In genomic region chr5:25759460-25760409, GRCm38 (mm10) we compare ENCODE assay signal across 8 mouse cellular contexts. TPM values are rescaled to one million over a fixed set of nuclear protein-coding genes. Genes with fewer than 3 reads are reported as not detected.
DNase-seq lines count a peak whose midpoint lies in the region; ATAC-seq lines count a peak whose summit lies in the region.

Actr3b (plus strand) TSS chr5:25759997.

- peak within 1 kb of the TSS; percentile 87 for H3K9ac ChIP-seq in hindbrain, embryonic 13.5 days

- no peaks in the 10 kb centered on the region for H3K27me3 ChIP-seq in hindbrain, embryonic 13.5 days

- peak; percentile 97 for ATAC-seq in hindbrain, embryonic 13.5 days (ENCODE audit: low FRiP score)

- H3K27ac ChIP-seq in hindbrain, embryonic 13.5 days: no peak within 1 kb of the TSS; the same call in 1 of the 2 replicates

- WGBS in hindbrain, embryonic 13.5 days: 3% methylated on average over 45 of the region's 45 CpGs

- DNase-seq in NIH3T3 (ENCODE audit: low read depth): peak; percentile 75
- peak; percentile 94 to 96 for DNase-seq in cerebellum, postnatal 10 days
- DNase-seq in frontal cortex, postnatal 14 days (ENCODE audit: low spot score in 2 of 2): peak; percentile 85 to 89
- peak; percentile 82 to 94 for DNase-seq in layer of hippocampus, postnatal 14 days (ENCODE audit: low spot score in 2 of 2)
- peak; percentile 89 for DNase-seq in lung, postnatal 10 days
- DNase-seq in ovary, postnatal 14 days (ENCODE audit: low spot score): peak; percentile 70
- DNase-seq in thymus, postnatal 10 days (ENCODE audit: low spot score in 2 of 2): peak; percentile 76 to 83

- peaks cover 18% of the 10 kb centered on the region for H3K4me1 ChIP-seq in hindbrain, embryonic 13.5 days (replicated peaks)

- peak within 1 kb of the TSS; percentile 82 for H3K4me2 ChIP-seq in hindbrain, embryonic 13.5 days

- H3K9me3 ChIP-seq in hindbrain, embryonic 13.5 days: no peaks in the 10 kb centered on the region

- peak within 1 kb of the TSS; percentile 81 for H3K4me3 ChIP-seq in hindbrain, embryonic 13.5 days

- no peaks in the 10 kb centered on the region for H3K36me3 ChIP-seq in hindbrain, embryonic 13.5 days

RNA-seq across cellular contexts. Expression of gene Actr3b, which starts in this region (rescaled TPM):
- polyA plus RNA-seq in hindbrain, embryonic 13.5 days (2015; fragmentation: Nextera tagmentation; extraction: Ambion mirVana): 19.9 and 21.0 TPM in 2 replicates
- total RNA-seq in layer of hippocampus, postnatal 14 days (2021): 100 to 1,000 TPM; 189 to 198 TPM
